In genomic region chr9:113943372-113943771, GRCm38 (mm10) we compare ENCODE assay signal across 16 mouse cellular contexts.
"Had no signal": no experiment of that assay in that cellular context is flagged by ENCODE, and none has a peak within 500 bp of the region (broad histone marks: within the 10 kb centered on the region; RNA-seq: fewer than 3 reads in every experiment).

No protein-coding gene starts in this region.

- H3K27me3 ChIP-seq: lung, embryonic 15.5 days; midbrain, embryonic 12.5 days; neural tube, embryonic 12.5 days; stomach, embryonic 15.5 days had no signal

- H3K9me3 ChIP-seq: lung, embryonic 15.5 days; midbrain, embryonic 10.5 days; midbrain, embryonic 12.5 days; neural tube, embryonic 12.5 days; stomach, embryonic 15.5 days had no signal

- ATAC-seq: lung, postnatal 0 days; midbrain, embryonic 16.5 days had no signal

- H3K4me1 ChIP-seq: lung, embryonic 15.5 days; midbrain, embryonic 10.5 days; neural tube, embryonic 12.5 days; stomach, embryonic 15.5 days had no signal

- H3K4me2 ChIP-seq: lung, embryonic 15.5 days; midbrain, embryonic 12.5 days; neural tube, embryonic 12.5 days; stomach, embryonic 15.5 days had no signal

- H3K27ac ChIP-seq: lung, embryonic 15.5 days; midbrain, embryonic 10.5 days; midbrain, embryonic 12.5 days; neural tube, embryonic 12.5 days; stomach, embryonic 15.5 days; stomach, postnatal 0 days had no signal

- DNase-seq: lung, adult 2 months; lung, postnatal 14 days; lung, postnatal 36 days; midbrain, embryonic 14.5 days; right cerebral cortex, postnatal 14 days; thymus, adult 2 months; thymus, postnatal 25 days; thymus, postnatal 4 days had no signal

- H3K4me3 ChIP-seq: lung, embryonic 15.5 days; midbrain, embryonic 10.5 days; midbrain, embryonic 12.5 days; neural tube, embryonic 12.5 days; stomach, embryonic 15.5 days had no signal

- H3K9ac ChIP-seq: lung, embryonic 15.5 days; midbrain, embryonic 12.5 days; neural tube, embryonic 12.5 days; stomach, embryonic 15.5 days had no signal
